Mouse (Mus musculus) heart, adult 2 months (tissue): ENCODE measurements around the gene Ctbs.

ENCODE experiments used
- CTCF ChIP-seq: fragments of 200-600 bp; IDR thresholded peaks from 2 replicates; pipeline ENCODE4 v1.8.1; 2022; ENCODE audit warnings: antibody characterized with exemption, mild to moderate bottlenecking, moderate library complexity
- EP300 ChIP-seq: fragments of 200-500 bp; IDR thresholded peaks from 2 replicates; pipeline ENCODE4 v1.6.1; 2011; ENCODE audit warnings: low read depth, low read length, control low read depth; ENCODE audit not compliant: insufficient read depth
- POLR2A ChIP-seq: fragments of 200-500 bp; IDR thresholded peaks from 2 replicates; pipeline ENCODE4 v1.6.1; 2011; ENCODE audit warnings: mild to moderate bottlenecking, low read depth, low read length, control low read depth; ENCODE audit not compliant: insufficient read depth

GRCm38 (mm10) chr3:146421787-146422186 lies 27.8 kb upstream of the Ctbs start:
- TF ChIP-seq EP300 (no peak), POLR2A (no peak), CTCF (no peak)
